ENCODE assay signal across 30 mouse cellular contexts in the genomic region with DNA sequence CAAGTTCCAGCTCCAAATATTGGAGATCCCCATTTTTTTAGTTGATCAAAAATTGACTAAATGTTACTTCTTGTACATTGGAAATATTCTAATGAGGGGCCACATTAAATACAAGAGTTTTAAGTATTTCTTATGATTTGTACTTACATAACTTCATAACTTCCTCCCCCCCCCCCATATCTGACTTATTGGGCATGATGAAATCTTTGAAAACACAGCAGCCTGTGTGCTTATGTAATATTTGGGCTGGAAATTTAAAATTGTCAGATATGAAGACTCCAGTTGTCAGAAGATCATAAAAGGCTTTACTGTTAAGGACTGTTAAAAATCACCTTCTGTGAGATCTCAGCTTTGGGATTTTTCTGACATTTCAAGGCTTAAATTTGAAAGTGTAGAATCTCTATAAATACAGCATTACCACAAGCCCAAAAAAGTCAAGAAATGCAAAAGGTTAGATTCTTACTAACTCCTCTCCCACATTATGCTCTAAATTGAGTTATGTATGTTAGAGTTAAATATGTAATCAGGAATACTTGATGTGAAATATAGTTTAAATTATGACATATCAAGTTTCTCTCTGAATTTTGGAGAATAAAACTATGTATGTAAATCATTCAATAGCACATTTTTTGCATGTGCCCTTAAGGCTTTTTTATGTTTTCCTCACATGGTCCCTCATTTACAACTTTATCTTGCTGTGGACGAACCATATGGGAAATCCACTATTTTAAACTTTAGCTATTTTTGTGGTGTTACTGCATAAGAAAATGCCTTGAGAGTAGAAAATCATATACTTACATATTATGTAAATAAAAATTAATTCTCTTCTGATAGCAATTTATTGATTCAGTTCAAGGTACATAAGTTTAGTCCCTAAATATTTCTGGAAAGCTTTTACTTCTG.
DNase-seq lines count a peak whose midpoint lies in the region; ATAC-seq and TF ChIP-seq lines count a peak whose summit lies in the region.
"Had no signal": no experiment of that assay in that cellular context is flagged by ENCODE, and none has a peak within 500 bp of the region (broad histone marks: within the 10 kb centered on the region; RNA-seq: fewer than 3 reads in every experiment).

No protein-coding gene starts in this region.

- intact Hi-C loops in left cerebral cortex, adult 2 months (cut with DNase I), result no loop called here

- no peak for TF ChIP-seq CTCF in left cerebral cortex, adult 2 months (IDR thresholded peaks at IDR 0.05)

- peak overlapping the region; percentile 69 for H3K27ac ChIP-seq in left cerebral cortex, adult 2 months
- H3K27ac ChIP-seq: embryonic facial prominence, embryonic 10.5 days; embryonic facial prominence, embryonic 13.5 days; forebrain, embryonic 12.5 days; forebrain, embryonic 15.5 days; heart, embryonic 15.5 days; hindbrain, embryonic 14.5 days; hindbrain, postnatal 0 days had no signal

- ATAC-seq in megakaryocyte progenitor cell, adult 5-6 weeks (replicated peaks; ENCODE audit: poor library complexity), result 0 out of 2 replicates have a peak, but pooled peaks have one; percentile 31
- ATAC-seq: forebrain, embryonic 15.5 days; hindbrain, postnatal 0 days; inflammation-experienced regulatory T-cells, adult 6 months; intestine, embryonic 16.5 days; Patski had no signal

- no peak overlapping the region for H3K4me3 ChIP-seq in left cerebral cortex, adult 2 months
- H3K4me3 ChIP-seq: embryonic facial prominence, embryonic 10.5 days; embryonic facial prominence, embryonic 13.5 days; erythroblast, embryonic 14.5 days; forebrain, embryonic 12.5 days; forebrain, embryonic 15.5 days; heart, embryonic 12.5 days; heart, embryonic 15.5 days had no signal

- no peak for DNase-seq in left cerebral cortex, adult 2 months (ENCODE audit: extremely low spot score in 1 of 2, low spot score in 2 of 2)
- DNase-seq in left cerebral cortex, adult 11 months (ENCODE audit: low spot score), result no peak
- peak; percentile 18 for DNase-seq in adipocyte (ENCODE audit: low spot score)
- no peak for DNase-seq in cerebellum, postnatal 10 days
- no peak for DNase-seq in layer of hippocampus, adult 11-12 months (ENCODE audit: low spot score)
- DNase-seq in embryo, embryonic 11 days, result no peak
- DNase-seq: adrenal gland, adult 2 months; adrenal gland, postnatal 14 days; cerebellum, adult 11-12 months; cerebellum, adult 8-10 months; cerebellum, postnatal 14 days; gastrocnemius, postnatal 10 days; gastrocnemius, postnatal 36 days; heart, adult 18-20 months; heart, postnatal 10 days; heart, postnatal 4 days; kidney, adult 18-20 months had no signal
